Mouse (Mus musculus) adrenal gland, adult 10 weeks (tissue): ENCODE measurements around the gene Vrk1. TPM values are rescaled to one million over a fixed set of nuclear protein-coding genes. Genes with fewer than 3 reads are reported as not detected.

Source experiments
- polyA plus RNA-seq: library from polyadenylated mRNA; stranded (reverse); fragments of 350-450 nt; fragmentation: Illumina TruSeq; extraction: RNeasy Lipid Tissue Mini Kit (QIAGEN cat#74804); gene quantifications from one replicate; pipeline ENCODE4 v1.2.3, GENCODE M21; 2014; ENCODE audit warnings: low read depth, low replicate concordance

Gene Vrk1
- polyA plus RNA-seq = 28.2 TPM

GRCm38 (mm10) chr12:106010065-106010915 lies at the start of gene Vrk1:
Vrk1 (plus strand) TSS chr12:106010228.

Other genes starting within 250 kb of the Vrk1 start
- 529 TPM for gene Papola, start 225.5 kb upstream of the Vrk1 start, polyA plus RNA-seq